15 mouse cellular contexts compared by ENCODE assay signal in the genomic region with DNA sequence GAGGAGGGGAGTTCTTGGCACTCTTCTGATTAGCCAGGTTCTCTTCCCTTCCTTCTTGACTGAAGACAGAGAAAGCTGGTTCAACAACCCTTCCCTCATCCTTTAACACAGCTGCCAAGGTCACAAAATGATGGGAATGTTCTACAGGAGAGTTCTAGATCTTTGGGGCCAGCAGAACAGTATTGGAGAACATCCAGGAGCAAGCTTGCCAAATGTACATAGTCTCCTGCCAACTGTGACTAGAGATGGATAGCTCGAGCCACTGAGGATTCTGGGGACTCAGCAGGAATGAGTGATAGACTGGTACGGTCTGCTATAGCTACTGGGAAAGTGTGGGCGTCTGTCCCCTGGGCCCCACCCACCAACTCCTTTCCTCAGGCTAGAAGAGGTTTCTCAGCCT. TPM values are rescaled to one million over a fixed set of nuclear protein-coding genes. Genes with fewer than 3 reads are reported as not detected.
A peak's percentile ranks its signal among the peaks of the same experiment; 100 is the strongest.
DNase-seq lines count a peak whose midpoint lies in the region; ATAC-seq and TF ChIP-seq lines count a peak whose summit lies in the region.
"Had no signal": no experiment of that assay in that cellular context is flagged by ENCODE, and none has a peak within 500 bp of the region (broad histone marks: within the 10 kb centered on the region; RNA-seq: fewer than 3 reads in every experiment).

No protein-coding gene starts in this region.

- no peak for TF ChIP-seq POLR2A in lung, adult 2 months (IDR thresholded peaks at IDR 0.05; ENCODE audit: borderline replicate concordance, extremely low read depth, low read depth, low read length)

- no peak for TF ChIP-seq EP300 in liver, embryonic 14.5 days (IDR thresholded peaks at IDR 0.05; ENCODE audit: low read depth)
- no peak for TF ChIP-seq EP300 in stomach, postnatal 0 days (optimal IDR thresholded peaks at IDR 0.05)

- WGBS in lung, embryonic 15.5 days: 72% methylated on average over 3 of the region's 3 CpGs
- 26% methylated on average over 3 of the region's 3 CpGs for WGBS in lung, adult 2 months
- WGBS in liver, embryonic 14.5 days (ENCODE audit: insufficient replicate concordance): 66% methylated on average over 3 of the region's 3 CpGs
- 50% methylated on average over 3 of the region's 3 CpGs for WGBS in stomach, postnatal 0 days
- WGBS in hindbrain, embryonic 16.5 days: 75% methylated on average over 3 of the region's 3 CpGs

- intact Hi-C loops in gastrocnemius, adult 2 months (cut with DNase I): no loop called here
- intact Hi-C loops in gastrocnemius, postnatal 14 days (cut with DNase I; ENCODE audit: low total_unique reads): no loop called here

- no peak overlapping the region for H3K9ac ChIP-seq in lung, embryonic 15.5 days
- no peak overlapping the region for H3K9ac ChIP-seq in liver, embryonic 14.5 days (replicated peaks)
- no peak overlapping the region for H3K9ac ChIP-seq in stomach, postnatal 0 days (ENCODE audit: low read length)
- H3K9ac ChIP-seq in hindbrain, embryonic 16.5 days (ENCODE audit: low read depth, low read length): no peak overlapping the region

- H3K9me3 ChIP-seq in lung, embryonic 15.5 days: no peaks in the 10 kb centered on the region
- H3K9me3 ChIP-seq in liver, embryonic 14.5 days (ENCODE audit: control insufficient read depth, low read length): no peaks in the 10 kb centered on the region
- no peaks in the 10 kb centered on the region for H3K9me3 ChIP-seq in stomach, postnatal 0 days (ENCODE audit: control insufficient read depth, low read length)
- no peaks in the 10 kb centered on the region for H3K9me3 ChIP-seq in hindbrain, embryonic 16.5 days (ENCODE audit: control insufficient read depth, low read length)
- H3K9me3 ChIP-seq: midbrain, embryonic 10.5 days had no signal

- no peak for ATAC-seq in lung, embryonic 15.5 days (ENCODE audit: borderline replicate concordance, extremely low read depth, low FRiP score, low TSS enrichment)
- no peak for ATAC-seq in liver, embryonic 14.5 days (ENCODE audit: insufficient read depth)
- no peak for ATAC-seq in stomach, postnatal 0 days (ENCODE audit: low FRiP score, low TSS enrichment)
- ATAC-seq in hindbrain, embryonic 16.5 days: no peak

- peaks cover 88% of the 10 kb centered on the region for H3K36me3 ChIP-seq in lung, embryonic 15.5 days
- H3K36me3 ChIP-seq in liver, embryonic 14.5 days (replicated peaks; ENCODE audit: control insufficient read depth, insufficient read depth, low read depth): peaks cover 43% of the 10 kb centered on the region
- H3K36me3 ChIP-seq in stomach, postnatal 0 days (ENCODE audit: control insufficient read depth, insufficient read depth, low read length): peaks cover 31% of the 10 kb centered on the region
- H3K36me3 ChIP-seq in hindbrain, embryonic 16.5 days (ENCODE audit: control insufficient read depth, insufficient read depth, low read length): peaks cover 22% of the 10 kb centered on the region

- no peaks in the 10 kb centered on the region for H3K27me3 ChIP-seq in lung, embryonic 15.5 days
- no peaks in the 10 kb centered on the region for H3K27me3 ChIP-seq in liver, embryonic 14.5 days (ENCODE audit: control insufficient read depth, insufficient read depth, low read length)
- H3K27me3 ChIP-seq in stomach, postnatal 0 days (ENCODE audit: control insufficient read depth, insufficient read depth, low read length): no peaks in the 10 kb centered on the region
- no peaks in the 10 kb centered on the region for H3K27me3 ChIP-seq in hindbrain, embryonic 16.5 days (replicated peaks; ENCODE audit: control insufficient read depth, insufficient read depth, low read length)

- no peak overlapping the region for H3K4me2 ChIP-seq in lung, embryonic 15.5 days
- H3K4me2 ChIP-seq in liver, embryonic 14.5 days (ENCODE audit: low read depth): peak overlapping the region; percentile 65
- no peak overlapping the region for H3K4me2 ChIP-seq in stomach, postnatal 0 days (replicated peaks; ENCODE audit: low read depth)
- no peak overlapping the region for H3K4me2 ChIP-seq in hindbrain, embryonic 16.5 days (ENCODE audit: low read length)

- H3K27ac ChIP-seq in gastrocnemius, adult 2 months: peak overlapping the region; percentile 46; the same call in 1 of the 2 replicates
- H3K27ac ChIP-seq in lung, embryonic 15.5 days: 0 out of 2 replicates have a peak overlapping the region, but pooled peaks have one; percentile 1
- H3K27ac ChIP-seq in liver, embryonic 14.5 days: peak overlapping the region; percentile 2; the same call in 1 of the 2 replicates
- H3K27ac ChIP-seq in stomach, postnatal 0 days (replicated peaks): peak overlapping the region; percentile 30; the same call in 1 of the 2 replicates
- no peak overlapping the region for H3K27ac ChIP-seq in hindbrain, embryonic 16.5 days (ENCODE audit: low read depth, low read length)
- H3K27ac ChIP-seq: midbrain, embryonic 10.5 days had no signal

- no peak overlapping the region for H3K4me3 ChIP-seq in gastrocnemius, adult 2 months
- H3K4me3 ChIP-seq in lung, embryonic 15.5 days: no peak overlapping the region
- no peak overlapping the region for H3K4me3 ChIP-seq in lung, adult 2 months (replicated peaks; ENCODE audit: extremely low read depth, low read depth, low read length)
- H3K4me3 ChIP-seq in liver, embryonic 14.5 days (ENCODE audit: insufficient read depth in 1 of 2, low read depth in 2 of 2, low read length in 2 of 2): no peak overlapping the region
- H3K4me3 ChIP-seq in stomach, postnatal 0 days (ENCODE audit: low read depth, low read length): no peak overlapping the region
- no peak overlapping the region for H3K4me3 ChIP-seq in hindbrain, embryonic 16.5 days (ENCODE audit: low read length)
- H3K4me3 ChIP-seq: midbrain, embryonic 10.5 days had no signal

- H3K4me1 ChIP-seq in lung, embryonic 15.5 days: 0 out of 2 replicates have a peak, but pooled peaks cover 3% of the 10 kb centered on the region
- H3K4me1 ChIP-seq in lung, adult 2 months (ENCODE audit: control insufficient read depth, insufficient read depth, low read length): no peaks in the 10 kb centered on the region; the same call in 1 of the 2 replicates
- H3K4me1 ChIP-seq in liver, embryonic 14.5 days (replicated peaks; ENCODE audit: control insufficient read depth in 2 of 2, insufficient read depth in 2 of 2, low read length in 1 of 2): peaks cover 13 to 16% of the 10 kb centered on the region in 2 experiments
- H3K4me1 ChIP-seq in stomach, postnatal 0 days (replicated peaks; ENCODE audit: control insufficient read depth, insufficient read depth): no peaks in the 10 kb centered on the region
- no peaks in the 10 kb centered on the region for H3K4me1 ChIP-seq in hindbrain, embryonic 16.5 days (ENCODE audit: control insufficient read depth, insufficient read depth, low read depth, low read length)

- TF ChIP-seq CTCF in gastrocnemius, adult 2 months (IDR thresholded peaks at IDR 0.05): no peak
- TF ChIP-seq CTCF in lung, adult 2 months (IDR thresholded peaks at IDR 0.05; ENCODE audit: insufficient read depth, low read length): no peak
- no peak for TF ChIP-seq CTCF in liver, embryonic 14.5 days (IDR thresholded peaks at IDR 0.05; ENCODE audit: low read depth)
- TF ChIP-seq CTCF in stomach, postnatal 0 days (IDR thresholded peaks at IDR 0.05; ENCODE audit: low read depth): no peak

- no peak for DNase-seq in gastrocnemius, adult 2 months
- DNase-seq in gastrocnemius, postnatal 14 days: no peak
- no peak for DNase-seq in lung, adult 2 months
- DNase-seq in liver, embryonic 14.5 days (ENCODE audit: low read depth in 3 of 3, low spot score in 3 of 3): no peak
- DNase-seq in stomach, postnatal 0 days (ENCODE audit: low spot score): no peak
- DNase-seq: kidney, postnatal 36 days; layer of hippocampus, postnatal 36 days; left cerebral cortex, postnatal 4 days; lung, postnatal 10 days; right cerebral cortex, adult 18-20 months had no signal

RNA-seq across cellular contexts. Expression of gene Vasp, which starts 13.3 kb away (rescaled TPM):
- 10 to 100 TPM; 13.6 to 17.3 TPM for total RNA-seq in gastrocnemius, adult 2 months (2021)
- total RNA-seq in gastrocnemius, postnatal 14 days (2021): 10 to 100 TPM; 31.0 to 35.1 TPM
- polyA plus RNA-seq in lung, embryonic 15.5 days (2015; fragmentation: Nextera tagmentation; extraction: Ambion mirVana): 115 TPM in 2 replicates
- polyA plus RNA-seq in lung, adult 2 months (2012; rRNA removed): 194 TPM in 2 replicates
- 35.3 and 39.9 TPM in 2 replicates for polyA plus RNA-seq in liver, embryonic 14.5 days (2012; rRNA removed)
- polyA plus RNA-seq in liver, embryonic 14.5 days (2014; fragmentation: Nextera tagmentation; extraction: Ambion mirVana): 25.5 and 31.0 TPM in 2 replicates
- polyA plus RNA-seq in stomach, postnatal 0 days (2015; fragmentation: Nextera tagmentation; extraction: Ambion mirVana): 108 and 120 TPM in 2 replicates
- polyA plus RNA-seq in hindbrain, embryonic 16.5 days (2015; fragmentation: Nextera tagmentation; extraction: Ambion mirVana): 39.9 and 42.9 TPM in 2 replicates

RNA-seq across cellular contexts. Expression of gene Ppm1n, which starts 21.5 kb away (rescaled TPM):
- total RNA-seq in gastrocnemius, adult 2 months (2021): under 1 TPM in 1 of 2 experiments, not detected in 1; 0.74 TPM
- not detected for total RNA-seq in gastrocnemius, postnatal 14 days (2021)
- polyA plus RNA-seq in lung, embryonic 15.5 days (2015; fragmentation: Nextera tagmentation; extraction: Ambion mirVana): not detected in 2 replicates
- 0.23 and 0.36 TPM in 2 replicates for polyA plus RNA-seq in lung, adult 2 months (2012; rRNA removed)
- polyA plus RNA-seq in liver, embryonic 14.5 days (2012; rRNA removed): 0.04 TPM in 1 of 2 replicates, not detected in the other
- not detected in 2 replicates for polyA plus RNA-seq in liver, embryonic 14.5 days (2014; fragmentation: Nextera tagmentation; extraction: Ambion mirVana)
- 0.17 and 0.21 TPM in 2 replicates for polyA plus RNA-seq in stomach, postnatal 0 days (2015; fragmentation: Nextera tagmentation; extraction: Ambion mirVana)
- 0.79 and 1.5 TPM in 2 replicates for polyA plus RNA-seq in hindbrain, embryonic 16.5 days (2015; fragmentation: Nextera tagmentation; extraction: Ambion mirVana)
- total RNA-seq: hematopoietic stem cell, adult 5-6 weeks had no signal
- polyA plus RNA-seq: gonadal fat pad, adult 2 months had no signal

RNA-seq across cellular contexts. Expression of gene Rtn2, which starts 24.1 kb away (rescaled TPM):
- 1,000 to 10,000 TPM in 1 of 2 experiments, 100 to 1,000 TPM in 1; 987 to 1,150 TPM for total RNA-seq in gastrocnemius, adult 2 months (2021)
- 100 to 1,000 TPM; 800 to 833 TPM for total RNA-seq in gastrocnemius, postnatal 14 days (2021)
- polyA plus RNA-seq in lung, embryonic 15.5 days (2015; fragmentation: Nextera tagmentation; extraction: Ambion mirVana): 10.6 and 11.4 TPM in 2 replicates
- 56.3 and 76.2 TPM in 2 replicates for polyA plus RNA-seq in lung, adult 2 months (2012; rRNA removed)
- polyA plus RNA-seq in liver, embryonic 14.5 days (2012; rRNA removed): 2.9 and 4.1 TPM in 2 replicates
- polyA plus RNA-seq in liver, embryonic 14.5 days (2014; fragmentation: Nextera tagmentation; extraction: Ambion mirVana): 2.6 and 3.0 TPM in 2 replicates
- 10.1 and 12.1 TPM in 2 replicates for polyA plus RNA-seq in stomach, postnatal 0 days (2015; fragmentation: Nextera tagmentation; extraction: Ambion mirVana)
- polyA plus RNA-seq in hindbrain, embryonic 16.5 days (2015; fragmentation: Nextera tagmentation; extraction: Ambion mirVana): 124 and 126 TPM in 2 replicates
- total RNA-seq: hematopoietic stem cell, adult 5-6 weeks had no signal

RNA-seq across cellular contexts. Expression of gene Opa3, which starts 30.2 kb away (rescaled TPM):
- 10 to 100 TPM; 41.9 to 52.4 TPM for total RNA-seq in gastrocnemius, adult 2 months (2021)
- 10 to 100 TPM; 35.1 to 43.0 TPM for total RNA-seq in gastrocnemius, postnatal 14 days (2021)
- polyA plus RNA-seq in lung, embryonic 15.5 days (2015; fragmentation: Nextera tagmentation; extraction: Ambion mirVana): 33.2 and 34.6 TPM in 2 replicates
- polyA plus RNA-seq in lung, adult 2 months (2012; rRNA removed): 24.6 and 27.6 TPM in 2 replicates
- 8.3 and 9.1 TPM in 2 replicates for polyA plus RNA-seq in liver, embryonic 14.5 days (2012; rRNA removed)
- 12.8 and 14.6 TPM in 2 replicates for polyA plus RNA-seq in liver, embryonic 14.5 days (2014; fragmentation: Nextera tagmentation; extraction: Ambion mirVana)
- 20.3 and 20.7 TPM in 2 replicates for polyA plus RNA-seq in stomach, postnatal 0 days (2015; fragmentation: Nextera tagmentation; extraction: Ambion mirVana)
- polyA plus RNA-seq in hindbrain, embryonic 16.5 days (2015; fragmentation: Nextera tagmentation; extraction: Ambion mirVana): 39.9 and 41.5 TPM in 2 replicates

RNA-seq across cellular contexts. Expression of gene Gpr4, which starts 46.0 kb away (rescaled TPM):
- 1 to 10 TPM; 1.9 to 2.9 TPM for total RNA-seq in gastrocnemius, adult 2 months (2021)
- total RNA-seq in gastrocnemius, postnatal 14 days (2021): 1 to 10 TPM; 2.9 to 4.3 TPM
- polyA plus RNA-seq in lung, embryonic 15.5 days (2015; fragmentation: Nextera tagmentation; extraction: Ambion mirVana): 2.2 TPM in 2 replicates
- 21.6 and 29.5 TPM in 2 replicates for polyA plus RNA-seq in lung, adult 2 months (2012; rRNA removed)
- polyA plus RNA-seq in liver, embryonic 14.5 days (2012; rRNA removed): 0.35 and 0.53 TPM in 2 replicates
- 0.10 and 0.23 TPM in 2 replicates for polyA plus RNA-seq in liver, embryonic 14.5 days (2014; fragmentation: Nextera tagmentation; extraction: Ambion mirVana)
- 0.85 and 1.3 TPM in 2 replicates for polyA plus RNA-seq in stomach, postnatal 0 days (2015; fragmentation: Nextera tagmentation; extraction: Ambion mirVana)
- polyA plus RNA-seq in hindbrain, embryonic 16.5 days (2015; fragmentation: Nextera tagmentation; extraction: Ambion mirVana): 3.1 and 4.4 TPM in 2 replicates
